Mouse (Mus musculus) ovary, postnatal 10 days (tissue): ENCODE measurements around the gene Zfp316.

Experiments
- DNase-seq: peaks from one replicate; pipeline ENCODE4 v3.0.0; 2022; ENCODE audit warnings: low spot score

The Zfp316 gene

GRCm38 (mm10) chr5:143222287-143222686 lies 47.5 kb downstream of the Zfp316 start:
- DNase-seq: no peak

GRCm38 (mm10) chr5:143220996-143221395 lies 48.8 kb downstream of the Zfp316 start:
- DNase-seq: no peak

GRCm38 (mm10) chr5:143213832-143214231 lies 56.0 kb downstream of the Zfp316 start:
- DNase-seq: no peak

GRCm38 (mm10) chr5:143205015-143205414 lies 64.8 kb downstream of the Zfp316 start:
- DNase-seq: no peak
